Mouse (Mus musculus): Measurements from ENCODE around the gene Pla2g3.

- peak; percentile 87; the same call in 1 of the 2 replicates for TF ChIP-seq ZMIZ1 (IDR thresholded peaks at IDR 0.05; ENCODE audit: low read depth, low read length)
- TF ChIP-seq EP300 (IDR thresholded peaks at IDR 0.05; ENCODE audit: low read length), result no peak
- TF ChIP-seq NRF1 (IDR thresholded peaks at IDR 0.05; ENCODE audit: low read depth, low read length), result peak; percentile 59
- TF ChIP-seq GABPA (IDR thresholded peaks at IDR 0.05; ENCODE audit: insufficient replicate concordance, low read depth, low read length), result peak; percentile 17; the same call in 1 of the 2 replicates
- TF ChIP-seq UBTF (IDR thresholded peaks at IDR 0.05; ENCODE audit: low read depth, low read length), result peak; percentile 92
- TF ChIP-seq CTCF (conservative IDR thresholded peaks at IDR 0.05 in 1 of 2, IDR thresholded peaks at IDR 0.05 in 1 of 2; ENCODE audit: low read depth in 2 of 2, low read length in 2 of 2), result no peak
- TF ChIP-seq JUND (conservative IDR thresholded peaks at IDR 0.05; ENCODE audit: low read depth, low read length), result no peak
- no peak for TF ChIP-seq SMC3 (IDR thresholded peaks at IDR 0.05; ENCODE audit: low read depth, low read length)
- TF ChIP-seq USF1 (IDR thresholded peaks at IDR 0.05; ENCODE audit: low read depth, low read length), result peak; percentile 97
- peak; percentile 90 for TF ChIP-seq TCF12 (IDR thresholded peaks at IDR 0.05; ENCODE audit: low read depth, low read length)
- peak; percentile 74 for TF ChIP-seq TBP (conservative IDR thresholded peaks at IDR 0.05; ENCODE audit: low read depth, low read length)
- TF ChIP-seq CHD2 (IDR thresholded peaks at IDR 0.05; ENCODE audit: low read length), result no peak
- TF ChIP-seq POLR2A (IDR thresholded peaks at IDR 0.05; ENCODE audit: low read depth, low read length), result peak; percentile 97
Measured at GRCm38 (mm10) chr11:3452167-3452639, 35.9 kb upstream of the Pla2g3 start, which contains the start of gene Rnf185.
